Mouse (Mus musculus): ENCODE measurements at regions not wholly inside any gene's neighbourhood (a gene's known extent, or its start where the extent isn't known, plus 50 kb on each side); places are given as distances from the start of the nearest gene placed in this dataset.

GRCm38 (mm10) chr13:110895900-110896299 lies 358.9 kb upstream of the Actbl2 start:
- Histone ChIP-seq H3K4me3 (replicated peaks; ENCODE audit: insufficient read depth, low read depth, low read length) (no peak overlapping the region), H3K27ac (ENCODE audit: insufficient read depth, low read length) (no peak overlapping the region), H3K4me1 (ENCODE audit: control insufficient read depth, insufficient read depth, low read length) (no peaks in the 10 kb centered on the region), H3K27me3 (ENCODE audit: control insufficient read depth, insufficient read depth, low read length) (no peaks in the 10 kb centered on the region)
- 82% methylated on average over 8 of the region's 8 CpGs for WGBS
- TF ChIP-seq CTCF (IDR thresholded peaks at IDR 0.05; ENCODE audit: borderline replicate concordance, insufficient read depth, low read depth, low read length) (no peak), POLR2A (IDR thresholded peaks at IDR 0.05; ENCODE audit: borderline replicate concordance, insufficient read depth, low read length) (no peak)
- DNase-seq, result no peak

- Histone ChIP-seq H3K27me3 (ENCODE audit: control insufficient read depth, insufficient read depth, low read length) (no peaks in the 10 kb centered on the region), H3K4me3 (replicated peaks; ENCODE audit: insufficient read depth, low read depth, low read length) (no peak overlapping the region), H3K4me1 (ENCODE audit: control insufficient read depth, insufficient read depth, low read length) (no peaks in the 10 kb centered on the region), H3K27ac (ENCODE audit: insufficient read depth, low read length) (no peak overlapping the region)
- 71% methylated on average over 4 of the region's 4 CpGs for WGBS
- DNase-seq, result no peak
- TF ChIP-seq POLR2A (IDR thresholded peaks at IDR 0.05; ENCODE audit: borderline replicate concordance, insufficient read depth, low read length) (no peak), CTCF (IDR thresholded peaks at IDR 0.05; ENCODE audit: borderline replicate concordance, insufficient read depth, low read depth, low read length) (no peak)
Observed at GRCm38 (mm10) chr13:110897621-110898020, 357.2 kb upstream of the Actbl2 start.

- Histone ChIP-seq H3K4me1 (ENCODE audit: control insufficient read depth, insufficient read depth, low read length) (no peaks in the 10 kb centered on the region), H3K27me3 (ENCODE audit: control insufficient read depth, insufficient read depth, low read length) (no peaks in the 10 kb centered on the region), H3K4me3 (replicated peaks; ENCODE audit: insufficient read depth, low read depth, low read length) (no peak overlapping the region), H3K27ac (ENCODE audit: insufficient read depth, low read length) (no peak overlapping the region)
- no peak for TF ChIP-seq CTCF (IDR thresholded peaks at IDR 0.05; ENCODE audit: borderline replicate concordance, insufficient read depth, low read depth, low read length)
- no peak for TF ChIP-seq POLR2A (IDR thresholded peaks at IDR 0.05; ENCODE audit: borderline replicate concordance, insufficient read depth, low read length)
- DNase-seq, result peak in 1 of 2 experiments; percentile 6
- 52% methylated on average over 7 of the region's 7 CpGs for WGBS
Observed at GRCm38 (mm10) chr13:110902994-110903644, 351.7 kb upstream of the Actbl2 start.

- WGBS, result 53% methylated on average over 6 of the region's 6 CpGs
- TF ChIP-seq POLR2A (IDR thresholded peaks at IDR 0.05; ENCODE audit: borderline replicate concordance, insufficient read depth, low read length), result no peak
- no peak for TF ChIP-seq CTCF (IDR thresholded peaks at IDR 0.05; ENCODE audit: borderline replicate concordance, insufficient read depth, low read depth, low read length)
- Histone ChIP-seq H3K27ac (ENCODE audit: insufficient read depth, low read length) (no peak overlapping the region), H3K27me3 (ENCODE audit: control insufficient read depth, insufficient read depth, low read length) (no peaks in the 10 kb centered on the region), H3K4me3 (replicated peaks; ENCODE audit: insufficient read depth, low read depth, low read length) (no peak overlapping the region), H3K4me1 (ENCODE audit: control insufficient read depth, insufficient read depth, low read length) (no peaks in the 10 kb centered on the region)
- no peak for DNase-seq
Observed at GRCm38 (mm10) chr13:110907319-110907955, 347.4 kb upstream of the Actbl2 start.

GRCm38 (mm10) chr13:110911866-110912265 lies 342.9 kb upstream of the Actbl2 start:
- Histone ChIP-seq H3K27me3 (ENCODE audit: control insufficient read depth, insufficient read depth, low read length) (no peaks in the 10 kb centered on the region), H3K4me3 (replicated peaks; ENCODE audit: insufficient read depth, low read depth, low read length) (no peak overlapping the region), H3K27ac (ENCODE audit: insufficient read depth, low read length) (no peak overlapping the region), H3K4me1 (ENCODE audit: control insufficient read depth, insufficient read depth, low read length) (no peaks in the 10 kb centered on the region)
- TF ChIP-seq POLR2A (IDR thresholded peaks at IDR 0.05; ENCODE audit: borderline replicate concordance, insufficient read depth, low read length) (no peak), CTCF (IDR thresholded peaks at IDR 0.05; ENCODE audit: borderline replicate concordance, insufficient read depth, low read depth, low read length) (no peak)
- no peak for DNase-seq
- WGBS, result 90% methylated on average over 7 of the region's 7 CpGs

GRCm38 (mm10) chr13:110913177-110913576 lies 341.6 kb upstream of the Actbl2 start:
- WGBS, result 66% methylated on average over 4 of the region's 4 CpGs
- no peak for TF ChIP-seq POLR2A (IDR thresholded peaks at IDR 0.05; ENCODE audit: borderline replicate concordance, insufficient read depth, low read length)
- no peak for TF ChIP-seq CTCF (IDR thresholded peaks at IDR 0.05; ENCODE audit: borderline replicate concordance, insufficient read depth, low read depth, low read length)
- Histone ChIP-seq H3K4me3 (replicated peaks; ENCODE audit: insufficient read depth, low read depth, low read length) (no peak overlapping the region), H3K27ac (ENCODE audit: insufficient read depth, low read length) (no peak overlapping the region), H3K27me3 (ENCODE audit: control insufficient read depth, insufficient read depth, low read length) (no peaks in the 10 kb centered on the region), H3K4me1 (ENCODE audit: control insufficient read depth, insufficient read depth, low read length) (no peaks in the 10 kb centered on the region)
- DNase-seq, result no peak

GRCm38 (mm10) chr13:110913687-110914086 lies 341.1 kb upstream of the Actbl2 start:
- DNase-seq, result peak; percentile 72 to 87
- WGBS, result 21% methylated on average over 5 of the region's 5 CpGs
- no peak overlapping the region for H3K27ac ChIP-seq (ENCODE audit: insufficient read depth, low read length)
- TF ChIP-seq CTCF (IDR thresholded peaks at IDR 0.05; ENCODE audit: borderline replicate concordance, insufficient read depth, low read depth, low read length) (no peak), POLR2A (IDR thresholded peaks at IDR 0.05; ENCODE audit: borderline replicate concordance, insufficient read depth, low read length) (no peak)
- H3K27me3 ChIP-seq (ENCODE audit: control insufficient read depth, insufficient read depth, low read length), result no peaks in the 10 kb centered on the region
- no peaks in the 10 kb centered on the region for H3K4me1 ChIP-seq (ENCODE audit: control insufficient read depth, insufficient read depth, low read length)
- no peak overlapping the region for H3K4me3 ChIP-seq (replicated peaks; ENCODE audit: insufficient read depth, low read depth, low read length)

- WGBS, result 88% methylated on average over 1 of the region's 1 CpGs
- H3K27ac ChIP-seq (ENCODE audit: insufficient read depth, low read length), result no peak overlapping the region
- TF ChIP-seq POLR2A (IDR thresholded peaks at IDR 0.05; ENCODE audit: borderline replicate concordance, insufficient read depth, low read length), result no peak
- no peak for TF ChIP-seq CTCF (IDR thresholded peaks at IDR 0.05; ENCODE audit: borderline replicate concordance, insufficient read depth, low read depth, low read length)
- no peak overlapping the region for H3K4me3 ChIP-seq (replicated peaks; ENCODE audit: insufficient read depth, low read depth, low read length)
- H3K4me1 ChIP-seq (ENCODE audit: control insufficient read depth, insufficient read depth, low read length), result no peaks in the 10 kb centered on the region
- DNase-seq, result no peak
- no peaks in the 10 kb centered on the region for H3K27me3 ChIP-seq (ENCODE audit: control insufficient read depth, insufficient read depth, low read length)
Observed at GRCm38 (mm10) chr13:110915161-110915560, 339.7 kb upstream of the Actbl2 start.
